Mouse (Mus musculus) mesoderm, embryonic 11.5 days (tissue): ENCODE measurements around the gene Mtrex.

Experiments used
- DNase-seq: peaks from one replicate; pipeline ENCODE4 v3.0.0-alpha.2; 2012; ENCODE audit warnings: low read depth, low spot score

The Mtrex gene

GRCm38 (mm10) chr13:112832589-112832988 lies 94.6 kb downstream of the Mtrex start:
- DNase-seq, result no peak

- no peak for DNase-seq
These were observed 97.6 kb downstream of the Mtrex start for GRCm38 (mm10) chr13:112829619-112830018.

GRCm38 (mm10) chr13:112825479-112825878 lies 101.7 kb downstream of the Mtrex start:
- peak; percentile 18 for DNase-seq

DNA sequence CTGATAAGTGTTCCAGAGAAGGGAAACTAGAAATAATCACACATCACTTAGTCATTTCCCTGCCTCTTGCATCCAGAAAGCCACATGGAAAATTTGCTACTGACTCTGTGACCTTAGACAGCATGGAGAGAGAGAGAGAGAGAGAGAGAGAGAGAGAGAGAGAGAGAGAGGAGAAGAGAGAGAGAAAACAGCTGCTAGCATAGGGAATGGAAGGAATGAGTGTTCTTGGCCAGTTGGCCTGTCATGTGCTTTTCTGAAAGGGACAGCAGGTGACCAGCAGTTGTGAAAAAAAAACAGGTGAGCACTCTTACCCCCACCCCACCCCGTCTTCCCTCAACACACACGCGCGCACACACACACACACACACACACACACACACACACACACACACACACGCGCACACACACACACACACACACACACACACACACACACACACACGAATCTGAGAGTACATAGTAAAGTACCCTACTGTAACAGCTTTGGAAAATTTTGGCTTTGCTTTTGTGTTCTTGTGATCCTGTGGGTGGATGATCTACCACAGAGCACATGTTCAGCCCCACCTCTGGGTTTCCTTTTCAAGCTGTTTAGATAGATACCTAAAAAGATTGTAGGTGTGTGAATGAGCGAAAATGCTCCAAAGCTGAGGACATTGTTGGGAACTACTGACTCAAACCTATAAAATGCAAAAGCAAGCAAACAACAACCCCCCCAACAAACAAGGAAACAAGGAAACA lies 103.1 kb downstream of the Mtrex start:
- DNase-seq, result no peak

DNA sequence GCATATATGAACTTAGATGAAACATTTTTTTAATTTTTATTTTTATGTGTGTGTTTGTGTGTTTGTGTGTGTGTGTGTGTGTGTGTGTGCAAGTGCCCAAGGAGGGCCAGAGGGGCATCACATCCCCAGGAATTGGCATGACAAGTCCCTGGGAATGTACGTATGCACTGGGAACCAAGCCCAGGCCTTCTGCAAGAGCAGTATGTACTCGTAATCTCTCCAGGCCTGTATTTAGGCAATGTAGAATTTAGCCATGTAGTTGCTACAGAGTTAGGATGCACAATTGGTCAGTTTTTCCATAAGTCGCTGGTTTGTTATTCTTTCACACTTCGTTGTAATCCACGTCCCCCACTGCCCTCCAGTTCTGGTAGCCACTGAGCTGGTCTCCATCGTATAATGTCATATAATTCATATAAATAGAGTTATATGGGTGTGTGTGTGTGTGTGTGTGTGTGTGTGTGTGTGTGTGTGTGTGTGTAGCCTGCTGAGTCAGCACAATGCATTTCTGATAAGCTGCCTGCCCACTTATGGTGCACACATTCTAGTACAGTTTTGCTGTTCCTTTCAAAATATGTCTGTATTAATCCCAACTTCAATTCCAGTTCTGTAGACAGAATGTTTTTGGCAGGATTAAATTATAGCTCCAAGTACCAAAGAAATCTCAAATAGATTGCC lies 103.8 kb downstream of the Mtrex start:
- DNase-seq, result no peak

GRCm38 (mm10) chr13:112822413-112822812 lies 104.8 kb downstream of the Mtrex start:
- DNase-seq, result no peak

DNA sequence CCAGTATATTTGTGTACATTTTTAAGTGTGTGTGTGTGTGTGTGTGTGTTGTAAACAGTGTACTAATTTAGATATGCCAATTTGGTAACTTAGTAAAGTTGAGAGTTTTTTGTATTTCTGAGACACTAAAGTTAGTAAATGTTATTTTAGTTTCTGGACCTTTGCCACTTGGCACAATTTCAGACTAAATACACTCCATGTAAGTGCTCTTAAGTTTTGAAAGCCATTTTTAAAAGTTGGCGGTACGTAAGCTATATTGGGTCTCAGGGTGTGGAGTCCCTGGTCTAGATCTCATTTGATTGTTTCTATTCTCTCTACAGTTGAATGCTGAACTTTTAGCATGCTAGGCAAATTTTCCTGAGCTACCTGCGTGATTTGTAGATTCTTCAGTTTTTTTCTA lies 109.1 kb downstream of the Mtrex start:
- DNase-seq, result no peak
